Mouse (Mus musculus) heart, postnatal 0 days (tissue): ENCODE data around the gene Ccser2. TPM values are rescaled to one million over a fixed set of nuclear protein-coding genes. Genes with fewer than 3 reads are reported as not detected.

ENCODE experiments used
- ATAC-seq: fragments of 200-750 bp; cut with Nextera tagmentation; 2 replicates; pipeline ENCODE4 v1.8.0; 2017; ENCODE audit warnings: low read depth, moderate number of reproducible peaks, moderate library complexity; ENCODE audit not compliant: insufficient read depth
- DNase-seq: peaks from one replicate; pipeline ENCODE4 v3.0.0-alpha.2; 2016; ENCODE audit warnings: low spot score
- H3K27ac ChIP-seq: fragments of 300-500 bp; sonication (generic); 2 replicates; pipeline ENCODE4 v1.5.1; 2014; ENCODE audit warnings: low read depth, mild to moderate bottlenecking
- H3K27me3 ChIP-seq: fragments of 300-500 bp; sonication (generic); 2 replicates; pipeline ENCODE4 v1.6.1; 2014; ENCODE audit warnings: low read length, mixed read lengths; ENCODE audit not compliant: control insufficient read depth, insufficient read depth
- H3K36me3 ChIP-seq: fragments of 300-500 bp; sonication (generic); replicated peaks from 2 replicates; pipeline ENCODE4 v1.6.1; 2014; ENCODE audit warnings: low read length, mixed read lengths; ENCODE audit not compliant: control insufficient read depth, insufficient read depth
- H3K4me1 ChIP-seq: fragments of 300-500 bp; sonication (generic); 2 replicates; pipeline ENCODE4 v1.6.1; 2014; ENCODE audit warnings: antibody characterized with exemption; ENCODE audit not compliant: control insufficient read depth, insufficient read depth
- H3K4me2 ChIP-seq: fragments of 300-500 bp; sonication (generic); 2 replicates; pipeline ENCODE4 v1.6.1; 2014; ENCODE audit warnings: low read depth, mild to moderate bottlenecking, low read length, moderate library complexity
- H3K4me3 ChIP-seq: fragments of 300-500 bp; sonication (generic); 2 replicates; pipeline ENCODE4 v1.5.1; 2014; ENCODE audit warnings: low read depth, low read length
- H3K9ac ChIP-seq: fragments of 300-500 bp; sonication (generic); replicated peaks from 2 replicates; pipeline ENCODE4 v1.6.1; 2014; ENCODE audit warnings: low read depth, low read length, mixed read lengths
- H3K9me3 ChIP-seq: fragments of 300-500 bp; sonication (generic); replicated peaks from 2 replicates; pipeline ENCODE4 v1.6.1; 2016; ENCODE audit warnings: low read length; ENCODE audit not compliant: control insufficient read depth
- CTCF ChIP-seq: IDR thresholded peaks from 2 replicates; pipeline ENCODE4 v1.5.1; 2016; ENCODE audit warnings: antibody characterized with exemption, control low read depth, low read depth
- EP300 ChIP-seq: IDR thresholded peaks from 2 replicates; pipeline ENCODE4 v1.6.1; 2016; ENCODE audit warnings: antibody characterized with exemption, low read depth
- WGBS: fragments of 180-500 bp; shearing (Covaris S2); extraction: QIAGEN DNeasy Blood & Tissue Kit; methylation state at CpG from one replicate; pipeline ENCODE4 v1.1.7; 2014; 5-methylcytosine and 5-hydroxymethylcytosine counted together
- polyA plus RNA-seq: library from polyadenylated mRNA; unstranded; fragments of >200 nt; fragmentation: Nextera tagmentation; extraction: Ambion mirVana; gene quantifications from 2 replicates; pipeline ENCODE4 v1.2.1, GENCODE M21; 2015
- total RNA-seq: library from RNA; depleted of rRNA; stranded (reverse); fragments of >200 nt; gene quantifications from 2 replicates; pipeline ENCODE4 v1.2.3, GENCODE M21; 2014; ENCODE audit warnings: low replicate concordance

Ccser2 gene
- total and polyA plus RNA-seq, 2 experiments from 2014 or later, result 49.8 to 74.1 TPM

GRCm38 (mm10) chr14:36866966-36867700, 101.4 kb downstream of the Ccser2 start:
- TF ChIP-seq EP300 (no peak), CTCF (peak; percentile 73)
- Histone ChIP-seq H3K27ac (no peak overlapping the region), H3K9me3 (no peaks in the 10 kb centered on the region), H3K27me3 (no peaks in the 10 kb centered on the region), H3K4me2 (no peak overlapping the region), H3K4me1 (no peaks in the 10 kb centered on the region), H3K9ac (no peak overlapping the region), H3K4me3 (no peak overlapping the region), H3K36me3 (no peaks in the 10 kb centered on the region)
- ATAC-seq (no peak), DNase-seq (peak; percentile 44)
- 15% methylated on average over 6 of the region's 6 CpGs for WGBS

GRCm38 (mm10) chr14:36863877-36864489, 104.6 kb downstream of the Ccser2 start:
- H3K27me3 ChIP-seq, result no peaks in the 10 kb centered on the region
- H3K4me2 ChIP-seq, result peak overlapping the region; percentile 81
- 15% methylated on average over 15 of the region's 15 CpGs for WGBS
- TF ChIP-seq EP300 (no peak), CTCF (peak; percentile 92)
- peak overlapping the region; percentile 49 for H3K4me3 ChIP-seq
- no peak overlapping the region for H3K27ac ChIP-seq
- DNase-seq, result peak; percentile 51
- H3K36me3 ChIP-seq, result no peaks in the 10 kb centered on the region
- H3K9me3 ChIP-seq, result no peaks in the 10 kb centered on the region
- no peaks in the 10 kb centered on the region for H3K4me1 ChIP-seq
- H3K9ac ChIP-seq, result 0 out of 2 replicates have a peak overlapping the region, but pooled peaks have one; percentile 29
- ATAC-seq, result peak; percentile 71

GRCm38 (mm10) chr14:36862387-36862786, 106.2 kb downstream of the Ccser2 start:
- Histone ChIP-seq H3K27ac (no peak overlapping the region), H3K9ac (no peak overlapping the region), H3K4me2 (no peak overlapping the region), H3K36me3 (no peaks in the 10 kb centered on the region), H3K9me3 (no peaks in the 10 kb centered on the region), H3K27me3 (no peaks in the 10 kb centered on the region), H3K4me3 (no peak overlapping the region), H3K4me1 (no peaks in the 10 kb centered on the region)
- TF ChIP-seq CTCF, result peak; percentile 66
- TF ChIP-seq EP300, result no peak
- 14% methylated on average over 7 of the region's 7 CpGs for WGBS
- ATAC-seq, result no peak
- DNase-seq, result no peak

- 55% methylated on average over 4 of the region's 4 CpGs for WGBS
- Histone ChIP-seq H3K4me2 (no peak overlapping the region), H3K27ac (no peak overlapping the region), H3K9me3 (no peaks in the 10 kb centered on the region), H3K36me3 (no peaks in the 10 kb centered on the region), H3K27me3 (no peaks in the 10 kb centered on the region), H3K4me3 (no peak overlapping the region), H3K9ac (no peak overlapping the region), H3K4me1 (no peaks in the 10 kb centered on the region)
- no peak for TF ChIP-seq EP300
- no peak for TF ChIP-seq CTCF
- ATAC-seq, result no peak
- DNase-seq, result no peak
Measured at GRCm38 (mm10) chr14:36858932-36859331, 109.6 kb downstream of the Ccser2 start.

- Histone ChIP-seq H3K4me2 (no peak overlapping the region), H3K27me3 (no peaks in the 10 kb centered on the region), H3K4me3 (no peak overlapping the region), H3K4me1 (no peaks in the 10 kb centered on the region), H3K9ac (no peak overlapping the region), H3K36me3 (no peaks in the 10 kb centered on the region), H3K9me3 (no peaks in the 10 kb centered on the region), H3K27ac (no peak overlapping the region)
- DNase-seq (no peak), ATAC-seq (no peak)
- TF ChIP-seq CTCF, result no peak
- no peak for TF ChIP-seq EP300
- WGBS, result 49% methylated on average over 4 of the region's 4 CpGs
Measured at GRCm38 (mm10) chr14:36852972-36853371, 115.6 kb downstream of the Ccser2 start.
